Mouse (Mus musculus) lung, embryonic 14.5 days (tissue): ENCODE measurements around the gene Nek6. TPM values are rescaled to one million over a fixed set of nuclear protein-coding genes. Genes with fewer than 3 reads are reported as not detected.
A peak's percentile ranks its signal among the peaks of the same experiment; 100 is the strongest.

ENCODE experiments used
- ATAC-seq: fragments of 200-750 bp; cut with Nextera tagmentation; 2 replicates; pipeline ENCODE4 v1.8.0; 2017; ENCODE audit warnings: mild to moderate bottlenecking, moderate TSS enrichment, moderate library complexity; ENCODE audit not compliant: insufficient read depth
- DNase-seq: peaks from one replicate; pipeline ENCODE4 v3.0.0-alpha.2; 2015
- H3K27ac ChIP-seq: fragments of 300-500 bp; sonication (generic); 2 replicates; pipeline ENCODE4 v1.5.1; 2014; ENCODE audit warnings: low read depth, mild to moderate bottlenecking, moderate library complexity
- H3K27me3 ChIP-seq: fragments of 300-500 bp; sonication (generic); 2 replicates; pipeline ENCODE4 v1.6.1; 2014; ENCODE audit warnings: low read length, control low read depth; ENCODE audit not compliant: insufficient read depth
- H3K36me3 ChIP-seq: fragments of 300-500 bp; sonication (generic); 2 replicates; pipeline ENCODE4 v1.6.1; 2014; ENCODE audit warnings: control low read depth; ENCODE audit not compliant: insufficient read depth
- H3K4me1 ChIP-seq: fragments of 300-500 bp; sonication (generic); 2 replicates; pipeline ENCODE4 v1.6.1; 2014; ENCODE audit warnings: antibody characterized with exemption, control low read depth; ENCODE audit not compliant: insufficient read depth
- H3K4me2 ChIP-seq: fragments of 300-500 bp; sonication (generic); 2 replicates; pipeline ENCODE4 v1.6.1; 2014; ENCODE audit warnings: mild to moderate bottlenecking
- H3K4me3 ChIP-seq: fragments of 300-500 bp; sonication (generic); 2 replicates; pipeline ENCODE4 v1.5.1; 2014; ENCODE audit warnings: low read depth, low read length
- H3K9ac ChIP-seq: fragments of 300-500 bp; sonication (generic); 2 replicates; pipeline ENCODE4 v1.6.1; 2014
- H3K9me3 ChIP-seq: fragments of 300-500 bp; sonication (generic); 2 replicates; pipeline ENCODE4 v1.6.1; 2016; ENCODE audit warnings: low read depth, low read length, control low read depth
- CTCF ChIP-seq: IDR thresholded peaks from 2 replicates; pipeline ENCODE4 v1.5.1; 2016; ENCODE audit warnings: antibody characterized with exemption, low read depth
- WGBS: fragments of 180-500 bp; shearing (Covaris S2); extraction: QIAGEN DNeasy Blood & Tissue Kit; methylation state at CpG from one replicate; pipeline ENCODE4 v1.1.7; 2014; 5-methylcytosine and 5-hydroxymethylcytosine counted together
- polyA plus RNA-seq: library from polyadenylated mRNA; unstranded; fragments of >200 nt; fragmentation: Nextera tagmentation; extraction: Ambion mirVana; gene quantifications from 2 replicates; pipeline ENCODE4 v1.2.1, GENCODE M21; 2014

Gene Nek6
- polyA plus RNA-seq, 1 experiment from 2014 or later, result 134 TPM

DNA sequence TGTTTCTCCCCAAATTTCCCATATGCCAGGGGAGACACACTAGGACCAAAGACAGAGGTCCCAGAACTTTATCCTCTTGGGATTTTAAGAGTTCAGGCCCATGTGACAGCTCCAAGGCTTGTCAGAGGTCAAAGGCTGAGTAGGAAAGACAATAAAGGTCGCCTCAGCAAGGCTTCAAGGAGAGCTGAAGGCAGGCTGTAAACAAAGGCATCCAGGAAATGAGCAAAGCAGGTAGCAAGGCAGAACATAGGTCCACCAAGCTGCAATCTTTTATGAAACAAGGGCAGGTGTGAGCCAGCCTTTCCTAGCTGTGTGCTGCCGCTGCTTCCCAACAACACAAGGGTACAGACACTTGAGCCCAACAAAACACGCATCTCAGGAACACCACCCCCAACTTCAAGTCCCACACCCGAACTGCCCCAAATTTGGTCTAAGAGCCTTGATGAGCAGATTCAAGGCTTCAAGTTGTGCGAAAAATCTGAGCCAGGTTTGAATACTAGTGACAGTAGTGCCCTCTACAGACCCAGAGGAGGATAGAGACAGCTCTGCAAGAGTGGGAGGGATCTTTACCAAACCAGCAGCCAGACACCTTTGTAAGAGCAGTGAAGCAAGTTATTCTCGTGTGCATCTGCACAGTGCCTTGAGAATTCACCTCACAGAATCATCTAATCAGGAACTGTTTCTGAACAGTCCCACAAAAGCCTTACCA, 80.5 kb downstream of the Nek6 start:
- H3K4me1 ChIP-seq, result no peaks in the 10 kb centered on the region
- TF ChIP-seq CTCF, result peak; percentile 49
- no peak overlapping the region for H3K9ac ChIP-seq
- H3K36me3 ChIP-seq, result peaks cover 47% of the 10 kb centered on the region
- H3K4me2 ChIP-seq, result no peak overlapping the region
- no peak overlapping the region for H3K4me3 ChIP-seq
- no peak overlapping the region for H3K27ac ChIP-seq
- H3K9me3 ChIP-seq, result no peaks in the 10 kb centered on the region
- ATAC-seq (no peak), DNase-seq (peak; percentile 60)
- no peaks in the 10 kb centered on the region for H3K27me3 ChIP-seq
- 63% methylated on average over 6 of the region's 6 CpGs for WGBS

DNA sequence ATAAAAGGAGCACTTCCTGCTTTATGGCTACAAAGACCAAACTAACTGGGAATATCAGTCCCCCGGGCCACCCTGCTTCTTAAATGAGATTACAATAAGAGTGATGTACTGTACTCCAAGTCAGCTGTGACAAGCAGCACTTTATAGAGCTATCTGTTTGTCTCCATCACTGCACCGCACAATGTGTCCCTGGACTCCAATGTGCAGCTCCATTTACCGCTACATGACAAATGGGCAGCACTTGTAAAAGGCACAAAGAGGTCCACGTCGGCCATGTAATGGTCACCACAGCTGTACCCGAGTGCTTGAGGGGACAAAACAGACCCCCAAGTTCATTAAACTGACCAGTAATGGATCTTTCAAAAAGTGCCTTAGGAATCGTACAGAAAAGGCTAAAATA, 83.4 kb downstream of the Nek6 start:
- DNase-seq (no peak), ATAC-seq (no peak)
- H3K27ac ChIP-seq, result no peak overlapping the region
- no peak overlapping the region for H3K4me3 ChIP-seq
- H3K4me1 ChIP-seq, result no peaks in the 10 kb centered on the region
- WGBS, result 75% methylated on average over 7 of the region's 7 CpGs
- peaks cover 25% of the 10 kb centered on the region for H3K36me3 ChIP-seq
- H3K4me2 ChIP-seq, result no peak overlapping the region
- no peaks in the 10 kb centered on the region for H3K27me3 ChIP-seq
- no peak for TF ChIP-seq CTCF
- H3K9ac ChIP-seq, result no peak overlapping the region
- H3K9me3 ChIP-seq, result no peaks in the 10 kb centered on the region

DNA sequence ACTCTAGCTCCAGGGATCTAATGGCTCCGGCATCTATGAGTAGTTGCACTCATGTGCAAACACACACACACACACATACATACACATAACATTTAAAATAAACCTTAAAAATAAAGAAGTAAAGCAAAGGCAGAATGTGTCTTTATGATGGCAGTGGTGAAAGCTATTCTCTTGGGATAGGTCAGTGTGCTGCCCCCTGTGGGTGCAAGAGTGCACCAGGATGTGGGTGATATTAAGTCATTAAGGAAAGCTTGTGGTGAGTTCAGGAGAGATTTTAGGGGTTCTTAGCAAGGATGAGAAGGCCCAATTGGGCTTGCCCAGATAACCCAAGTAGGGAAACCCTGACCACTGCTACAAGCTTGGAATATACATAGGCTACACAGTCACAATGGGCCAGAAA, 86.5 kb downstream of the Nek6 start:
- DNase-seq (peak; percentile 39), ATAC-seq (no peak)
- no peak overlapping the region for H3K4me3 ChIP-seq
- peak; percentile 50 for TF ChIP-seq CTCF
- WGBS, result 85% methylated on average over 1 of the region's 1 CpGs
- no peak overlapping the region for H3K27ac ChIP-seq
- H3K36me3 ChIP-seq, result peaks cover 16% of the 10 kb centered on the region
- H3K27me3 ChIP-seq, result no peaks in the 10 kb centered on the region
- no peak overlapping the region for H3K9ac ChIP-seq
- H3K9me3 ChIP-seq, result no peaks in the 10 kb centered on the region
- H3K4me1 ChIP-seq, result no peaks in the 10 kb centered on the region
- no peak overlapping the region for H3K4me2 ChIP-seq

DNA sequence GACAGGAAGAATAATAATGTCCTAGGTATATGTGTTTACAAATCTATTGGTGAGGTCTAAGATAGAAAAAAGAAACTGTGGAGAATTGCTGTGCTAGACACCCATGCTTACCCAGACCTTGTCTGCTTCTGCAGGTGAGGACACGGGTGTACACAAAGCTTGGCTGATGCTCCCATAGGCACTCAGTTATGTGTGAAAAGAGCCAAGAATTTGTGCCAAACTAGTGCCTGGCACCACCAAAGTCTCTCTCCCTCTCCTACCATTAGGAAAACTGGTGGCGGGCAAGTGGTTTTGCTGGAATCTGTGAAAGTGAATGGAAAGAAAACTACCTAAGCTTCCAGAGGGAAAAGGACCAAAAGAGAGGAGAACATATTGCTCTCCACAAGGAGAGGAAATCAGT, 87.0 kb downstream of the Nek6 start:
- no peak for TF ChIP-seq CTCF
- ATAC-seq (no peak), DNase-seq (no peak)
- 87% methylated on average over 2 of the region's 2 CpGs for WGBS
- H3K4me2 ChIP-seq, result no peak overlapping the region
- no peaks in the 10 kb centered on the region for H3K4me1 ChIP-seq
- peaks cover 16% of the 10 kb centered on the region for H3K36me3 ChIP-seq
- H3K9ac ChIP-seq, result no peak overlapping the region
- no peak overlapping the region for H3K4me3 ChIP-seq
- H3K27ac ChIP-seq, result no peak overlapping the region
- no peaks in the 10 kb centered on the region for H3K9me3 ChIP-seq
- no peaks in the 10 kb centered on the region for H3K27me3 ChIP-seq

DNA sequence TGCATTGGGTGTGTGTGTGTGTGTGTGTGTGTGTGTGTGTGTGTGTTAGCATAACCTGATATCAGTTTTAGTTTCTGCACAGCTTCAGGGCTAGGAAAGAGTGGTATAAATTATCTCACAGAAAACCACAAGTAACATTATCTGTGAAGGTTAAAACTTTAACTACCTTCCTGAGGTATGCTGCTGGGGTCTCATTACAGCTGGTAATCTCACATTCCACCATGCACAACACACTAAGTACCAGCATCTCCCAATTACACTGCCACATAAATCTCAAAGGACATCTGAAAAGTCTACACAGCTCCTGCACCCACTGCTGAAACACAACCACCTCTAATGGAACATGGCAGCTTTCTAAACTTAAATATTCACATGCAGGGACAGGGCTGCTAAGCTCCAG, 89.4 kb downstream of the Nek6 start:
- H3K27ac ChIP-seq, result no peak overlapping the region
- ATAC-seq, result no peak
- TF ChIP-seq CTCF, result no peak
- no peaks in the 10 kb centered on the region for H3K27me3 ChIP-seq
- peaks cover 7% of the 10 kb centered on the region; the same call in 1 of the 2 replicates for H3K36me3 ChIP-seq
- H3K4me2 ChIP-seq, result no peak overlapping the region
- no peak overlapping the region for H3K9ac ChIP-seq
- no peak overlapping the region for H3K4me3 ChIP-seq
- DNase-seq, result no peak
- H3K9me3 ChIP-seq, result no peaks in the 10 kb centered on the region
- H3K4me1 ChIP-seq, result no peaks in the 10 kb centered on the region

DNA sequence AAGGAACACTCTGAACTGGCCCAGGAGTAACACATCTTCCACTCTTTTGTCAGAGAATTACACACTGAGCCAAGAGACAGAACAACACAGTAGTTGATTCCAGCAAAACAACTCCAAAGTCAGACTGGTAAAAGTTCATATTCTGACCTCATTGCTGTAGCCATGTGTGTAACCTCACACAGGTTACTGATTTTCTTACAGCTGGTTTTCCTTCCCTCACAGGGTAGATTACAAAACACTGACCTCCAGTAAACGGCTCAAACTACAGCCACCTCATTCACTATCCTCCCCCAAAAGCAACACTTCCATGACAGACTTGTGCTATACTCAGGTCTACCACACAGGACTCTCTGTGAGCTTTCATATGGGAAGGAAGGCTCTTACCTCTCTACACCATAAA, 96.3 kb downstream of the Nek6 start:
- H3K4me2 ChIP-seq, result no peak overlapping the region
- no peaks in the 10 kb centered on the region for H3K9me3 ChIP-seq
- H3K36me3 ChIP-seq, result peaks cover 30% of the 10 kb centered on the region
- WGBS, result 57% methylated on average over 1 of the region's 1 CpGs
- no peak overlapping the region for H3K4me3 ChIP-seq
- H3K27me3 ChIP-seq, result no peaks in the 10 kb centered on the region
- TF ChIP-seq CTCF, result no peak
- no peaks in the 10 kb centered on the region for H3K4me1 ChIP-seq
- no peak overlapping the region for H3K9ac ChIP-seq
- no peak overlapping the region for H3K27ac ChIP-seq
- ATAC-seq (no peak), DNase-seq (no peak)

DNA sequence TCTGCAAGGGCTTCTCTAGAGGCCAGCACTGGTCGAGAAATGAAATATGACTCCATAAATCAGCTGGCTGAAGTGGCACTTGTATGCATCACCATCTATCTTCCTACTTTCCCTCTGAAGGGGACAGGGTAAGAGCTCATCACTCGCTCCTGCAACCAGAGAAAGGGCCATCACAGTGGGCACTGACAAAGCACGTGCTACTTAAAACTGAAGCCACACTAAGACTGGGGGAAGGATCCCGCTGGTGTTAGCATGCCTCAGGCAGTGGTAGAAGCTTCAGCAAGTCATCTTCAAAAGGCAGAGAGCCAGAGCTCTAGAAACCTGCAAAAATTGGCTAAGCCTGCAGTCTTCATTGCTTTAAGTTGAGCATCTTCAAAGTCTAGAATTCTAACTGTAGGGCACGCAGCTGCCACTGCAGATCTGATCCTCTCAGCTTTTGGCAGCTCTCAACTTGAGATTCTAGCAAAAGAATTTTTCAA, 97.4 kb downstream of the Nek6 start:
- ATAC-seq (no peak), DNase-seq (peak; percentile 29)
- H3K9me3 ChIP-seq, result no peaks in the 10 kb centered on the region
- H3K4me3 ChIP-seq, result no peak overlapping the region
- peaks cover 38% of the 10 kb centered on the region for H3K36me3 ChIP-seq
- no peak overlapping the region for H3K27ac ChIP-seq
- no peak for TF ChIP-seq CTCF
- H3K27me3 ChIP-seq, result no peaks in the 10 kb centered on the region
- no peaks in the 10 kb centered on the region for H3K4me1 ChIP-seq
- H3K4me2 ChIP-seq, result no peak overlapping the region
- H3K9ac ChIP-seq, result no peak overlapping the region
- 62% methylated on average over 5 of the region's 5 CpGs for WGBS
